Mouse (Mus musculus) left cerebral cortex, postnatal 14 days (tissue): ENCODE measurements around the gene Srp68. TPM values are rescaled to one million over a fixed set of nuclear protein-coding genes. Genes with fewer than 3 reads are reported as not detected.
A peak's percentile ranks its signal among the peaks of the same experiment; 100 is the strongest.
"Not testable (repeated sequence)": the region's sequence is repeated elsewhere in the genome, so short reads cannot be mapped to it uniquely, and the experiment has no call there.

Experiments
- DNase-seq, 2 experiments: peaks; one replicate each; pipeline ENCODE4 v3.0.0; 2021 to 2022; ENCODE audit warnings: low spot score in 2 of 2, mixed read lengths in 1 of 2
- intact Hi-C: fragments of 180-260 bp; cut with DNase I; formaldehyde crosslinking; loops from one replicate; pipeline ENCODE4 v1.15.1; 2025
- total RNA-seq, 2 experiments: library from RNA; stranded (reverse); gene quantifications; 2 replicates each; pipeline ENCODE4 v1.2.3; 2021

Gene Srp68
- total RNA-seq, 2 experiments from 2014 or later: 52.0 to 56.4 TPM

- intact Hi-C loops: no loop called here
- no peak for DNase-seq
Observed at GRCm38 (mm10) chr11:116290556-116290955, 16.5 kb upstream of the Srp68 start.

- DNase-seq: no peak
- intact Hi-C loops: no loop called here
Observed at GRCm38 (mm10) chr11:116287351-116287750, 13.3 kb upstream of the Srp68 start.

GRCm38 (mm10) chr11:116285770-116286191 is 11.8 kb upstream of the Srp68 start:
- no peak for DNase-seq
- intact Hi-C loops: no loop called here

- no peak for DNase-seq
- intact Hi-C loops: no loop called here
Observed at GRCm38 (mm10) chr11:116283982-116284381, 10.0 kb upstream of the Srp68 start.

- intact Hi-C loops: no loop called here
- DNase-seq: no peak
Observed at GRCm38 (mm10) chr11:116282912-116283521, 9.0 kb upstream of the Srp68 start.

GRCm38 (mm10) chr11:116282089-116282488 is 8.1 kb upstream of the Srp68 start:
- DNase-seq: no peak
- intact Hi-C loops: no loop called here

- intact Hi-C loops: no loop called here
- DNase-seq: no peak
Observed at GRCm38 (mm10) chr11:116281671-116282070, 7.7 kb upstream of the Srp68 start.

- DNase-seq: no peak
- intact Hi-C loops: no loop called here
Observed at GRCm38 (mm10) chr11:116280751-116281663, 7.0 kb upstream of the Srp68 start, which contains the start of gene Galr2. Galr2 (plus strand) TSS chr11:116280939.

- DNase-seq, intact Hi-C loops: not testable (repeated sequence)
Observed at GRCm38 (mm10) chr11:116277184-116277583, 3.2 kb upstream of the Srp68 start.

- DNase-seq: no peak
- intact Hi-C loops: loop anchor here (5.0 kb wide), 1 partner anchor 34 kb away; the partner anchor contains the start of gene Exoc7
Observed at GRCm38 (mm10) chr11:116273469-116274044, 460 bp downstream of the Srp68 start.

GRCm38 (mm10) chr11:116272589-116273468 is 1.2 kb downstream of the Srp68 start:
- no peak for DNase-seq
- intact Hi-C loops: loop anchor here (5.0 kb wide), 1 partner anchor 34 kb away; the partner anchor contains the start of gene Exoc7

GRCm38 (mm10) chr11:116269560-116269959 is 4.5 kb downstream of the Srp68 start:
- DNase-seq: no peak
- intact Hi-C loops: no loop called here

- DNase-seq: no peak
- intact Hi-C loops: no loop called here
Observed at GRCm38 (mm10) chr11:116268313-116268712, 5.7 kb downstream of the Srp68 start.

- intact Hi-C loops: no loop called here
- DNase-seq: no peak
Observed at GRCm38 (mm10) chr11:116267637-116268036, 6.4 kb downstream of the Srp68 start.

- no peak for DNase-seq
- intact Hi-C loops: no loop called here
Observed at GRCm38 (mm10) chr11:116265850-116266249, 8.2 kb downstream of the Srp68 start.

- intact Hi-C loops: no loop called here
- peak; percentile 52 to 55 for DNase-seq
Observed at GRCm38 (mm10) chr11:116265352-116265751, 8.7 kb downstream of the Srp68 start.

GRCm38 (mm10) chr11:116260259-116260658 is 13.8 kb downstream of the Srp68 start:
- no peak for DNase-seq

GRCm38 (mm10) chr11:116259461-116259860 is 14.6 kb downstream of the Srp68 start:
- intact Hi-C loops: no loop called here
- no peak for DNase-seq

More at GRCm38 (mm10) chr11:116260259-116260658, 13.8 kb downstream of the Srp68 start:
- intact Hi-C loops: no loop called here
